Mouse (Mus musculus) adrenal gland, adult 2 months (tissue): ENCODE measurements at regions not wholly inside any gene's neighbourhood (a gene's known extent, or its start where the extent isn't known, plus 50 kb on each side); places are given as distances from the start of the nearest gene placed in this dataset.

Source experiments
- DNase-seq: peaks from one replicate; pipeline ENCODE4 v3.0.0; 2021

DNA sequence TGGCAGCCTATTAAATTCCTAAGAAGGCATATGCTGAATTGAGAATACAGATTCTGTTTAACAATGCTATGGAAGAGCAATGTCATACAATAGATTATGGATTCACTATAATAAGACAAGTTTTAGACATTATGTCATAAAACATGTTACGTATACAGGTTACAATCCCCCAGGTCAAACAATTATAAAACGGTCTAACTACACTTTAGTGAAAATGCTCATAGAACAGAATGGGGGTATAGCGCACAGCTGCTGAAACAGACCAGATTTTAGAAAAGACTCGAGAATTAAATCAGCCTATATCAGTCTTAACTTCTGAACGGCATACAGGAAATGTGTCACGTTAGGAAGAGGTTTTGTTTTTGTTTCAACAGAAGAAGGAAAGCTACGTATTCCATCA lies 660.5 kb upstream of the Sel1l start:
- DNase-seq = no peak

DNA sequence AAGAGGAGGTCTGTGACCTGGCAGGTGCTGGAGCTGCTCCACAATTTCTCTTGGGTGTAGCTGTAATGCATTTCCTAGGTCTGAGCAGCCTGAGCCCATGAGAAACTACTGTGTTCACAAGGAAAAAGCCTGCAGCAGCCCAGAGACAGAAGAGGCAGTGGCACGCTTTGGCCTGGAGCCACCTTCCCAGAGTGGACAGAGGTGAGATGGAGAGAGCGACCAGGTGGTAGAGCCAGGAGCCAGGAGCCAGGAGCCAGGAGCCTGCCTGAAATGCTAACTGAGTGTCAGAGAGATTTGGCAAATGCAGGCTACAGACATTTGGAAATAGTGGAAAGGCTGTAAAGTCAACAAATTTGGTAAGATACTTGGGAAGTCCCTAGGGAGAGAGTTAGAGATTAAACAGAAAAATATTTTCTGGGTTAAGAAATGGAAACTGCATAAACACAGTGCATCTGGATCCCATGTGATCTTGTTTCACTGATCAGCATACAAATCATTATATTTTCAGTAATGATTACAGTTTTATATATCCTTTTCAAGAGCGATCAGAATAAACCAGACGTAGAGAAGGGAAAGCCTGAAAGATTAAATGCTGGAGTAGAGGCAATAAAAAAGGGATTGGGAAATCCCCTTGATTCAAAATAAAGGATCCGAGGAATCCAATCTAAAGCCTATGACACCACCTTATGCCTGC lies 660.0 kb upstream of the Sel1l start:
- DNase-seq = no peak

DNA sequence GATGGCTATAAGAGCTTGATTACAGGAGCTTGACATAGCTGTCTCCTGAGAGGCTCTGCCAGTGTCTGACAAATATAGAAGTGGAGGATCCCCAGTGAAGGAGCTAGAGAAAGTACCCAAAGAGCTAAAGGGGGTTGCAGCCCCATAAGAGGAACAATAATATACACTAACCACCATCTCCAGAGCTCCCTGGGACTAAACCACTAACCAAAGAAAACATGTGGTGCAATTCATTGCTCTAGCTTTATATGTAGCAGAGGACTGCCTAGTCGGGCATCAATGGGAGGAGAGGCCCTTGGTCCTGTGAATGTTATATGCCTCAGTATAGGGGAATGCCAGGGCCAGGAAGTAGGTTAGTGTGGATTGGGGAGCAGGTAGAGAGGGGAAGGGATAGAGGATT lies 635.0 kb upstream of the Sel1l start:
- no peak for DNase-seq

DNA sequence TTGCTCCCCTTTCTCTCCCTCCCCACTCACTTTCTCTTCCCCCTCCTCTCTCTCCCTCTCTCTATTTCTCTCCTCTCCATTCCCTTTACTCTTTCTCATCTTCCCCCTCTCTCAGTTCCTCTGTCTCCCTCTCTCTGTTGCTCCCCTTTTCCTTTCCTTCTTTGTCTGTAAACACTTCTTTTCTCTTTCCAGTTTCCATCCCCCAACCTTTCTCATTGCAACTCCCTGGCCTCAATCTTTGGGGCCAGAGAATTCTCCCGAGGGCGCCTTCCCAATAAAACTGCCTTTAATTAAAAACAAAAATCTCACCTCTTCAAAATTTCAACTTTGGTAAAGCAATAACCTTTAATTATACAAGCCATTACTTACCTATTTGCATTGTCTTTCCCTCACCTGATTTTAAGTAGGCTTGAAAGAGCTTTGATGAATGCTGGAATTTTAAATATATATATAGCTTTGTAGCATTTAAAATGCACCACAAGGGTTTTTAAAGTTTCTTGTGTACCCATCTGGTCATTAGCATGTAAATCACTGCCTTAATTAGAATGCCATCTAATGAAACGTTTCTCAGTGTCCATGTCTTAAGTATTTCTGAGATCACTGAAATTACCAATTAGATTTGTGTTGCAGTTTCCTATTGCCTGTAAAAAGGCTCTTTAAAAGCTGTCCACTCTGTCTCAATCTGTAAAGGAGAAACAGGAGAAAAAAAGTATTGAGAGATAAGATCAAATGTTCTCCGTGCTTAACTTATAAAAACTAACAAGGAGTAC lies 625.5 kb upstream of the Sel1l start:
- DNase-seq = no peak

DNA sequence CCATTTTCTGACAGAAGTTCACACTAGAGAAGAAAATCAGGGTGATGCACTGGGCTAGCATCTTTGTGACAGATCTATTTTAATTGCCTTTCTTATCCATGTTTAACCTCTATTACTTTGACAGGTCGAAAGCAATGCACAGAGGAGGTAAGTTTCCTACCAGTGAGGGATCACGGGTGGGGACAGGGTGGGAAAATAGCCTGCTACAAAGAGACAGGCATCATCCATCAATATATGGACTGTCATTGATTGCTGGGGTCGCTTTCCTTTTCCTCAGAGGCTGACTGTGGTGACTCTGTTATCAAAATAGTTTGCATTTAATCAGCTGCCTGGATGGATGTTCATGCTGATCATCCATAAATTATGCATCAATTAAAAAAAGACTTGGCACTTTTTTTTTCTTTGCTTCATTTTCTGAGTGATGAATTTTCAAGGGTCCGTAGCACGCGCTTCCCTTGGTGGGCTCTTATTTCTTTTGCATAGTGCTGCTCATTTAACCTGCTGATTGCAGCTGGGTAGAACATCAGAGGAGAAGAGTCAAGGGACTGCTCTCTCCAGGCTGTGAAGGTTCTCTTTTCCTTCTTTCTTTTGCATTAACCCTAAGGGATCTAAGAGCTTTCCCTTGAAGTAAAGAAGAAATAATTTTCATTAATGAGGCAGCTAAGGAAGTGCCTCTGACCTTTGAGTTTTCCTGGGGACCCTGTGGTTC lies 602.3 kb upstream of the Sel1l start:
- no peak for DNase-seq

DNA sequence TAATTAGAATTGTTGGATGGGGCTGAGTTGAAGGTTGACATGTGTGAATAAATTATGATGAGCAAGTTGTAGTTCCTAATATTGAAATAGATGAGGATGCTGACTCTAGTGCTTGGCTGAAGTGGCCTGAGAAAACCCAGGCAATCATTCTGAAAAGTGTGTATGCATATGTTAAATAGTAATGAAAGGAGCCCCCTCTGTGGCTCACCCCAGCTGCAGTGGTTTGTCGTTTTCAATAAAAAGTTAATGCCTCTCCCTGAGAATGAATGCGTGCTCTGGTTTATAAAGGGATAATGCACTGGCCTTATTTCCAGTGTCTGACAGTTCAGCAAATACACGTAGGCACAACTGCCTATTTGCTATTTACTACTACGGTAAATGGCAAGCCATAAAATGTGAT lies 569.5 kb upstream of the Sel1l start:
- no peak for DNase-seq

DNA sequence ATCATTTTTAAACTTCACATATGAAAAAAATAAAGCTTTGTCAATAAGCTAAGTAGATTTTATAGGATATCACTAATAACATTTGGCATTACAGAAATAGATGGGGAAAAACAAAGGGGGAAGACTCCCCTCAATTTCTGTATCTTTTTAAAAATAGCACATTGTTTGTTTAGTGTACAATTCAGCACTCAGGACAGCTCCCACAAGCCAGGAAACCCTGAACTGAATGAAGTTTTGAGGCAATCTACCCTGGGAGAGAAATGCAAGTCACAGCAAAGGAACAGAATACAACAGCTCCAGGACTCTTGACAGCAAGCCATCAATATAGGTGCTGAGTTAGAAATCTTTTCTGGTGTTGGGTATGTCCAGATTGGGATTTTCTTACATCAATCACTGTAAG lies 556.5 kb upstream of the Sel1l start:
- no peak for DNase-seq

DNA sequence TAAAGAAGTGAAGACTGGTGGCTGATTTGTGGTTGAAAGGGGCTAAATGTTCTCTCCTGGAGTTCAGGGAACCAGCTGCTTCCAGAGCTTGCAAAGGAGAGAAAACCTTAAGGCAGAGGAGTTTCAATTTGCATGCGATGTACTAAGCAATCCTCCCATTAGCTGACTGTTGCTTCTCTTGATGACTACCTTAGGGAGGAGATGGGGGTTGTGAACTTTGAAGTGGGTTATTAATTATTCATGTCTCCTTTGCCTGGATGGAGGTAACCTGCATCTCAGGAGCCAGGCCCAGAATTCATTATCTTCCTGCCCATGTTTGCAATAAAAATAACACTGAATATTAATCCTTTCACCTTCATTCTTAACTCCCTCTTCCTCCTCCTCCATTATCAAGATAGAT lies 552.0 kb upstream of the Sel1l start:
- DNase-seq = no peak

DNA sequence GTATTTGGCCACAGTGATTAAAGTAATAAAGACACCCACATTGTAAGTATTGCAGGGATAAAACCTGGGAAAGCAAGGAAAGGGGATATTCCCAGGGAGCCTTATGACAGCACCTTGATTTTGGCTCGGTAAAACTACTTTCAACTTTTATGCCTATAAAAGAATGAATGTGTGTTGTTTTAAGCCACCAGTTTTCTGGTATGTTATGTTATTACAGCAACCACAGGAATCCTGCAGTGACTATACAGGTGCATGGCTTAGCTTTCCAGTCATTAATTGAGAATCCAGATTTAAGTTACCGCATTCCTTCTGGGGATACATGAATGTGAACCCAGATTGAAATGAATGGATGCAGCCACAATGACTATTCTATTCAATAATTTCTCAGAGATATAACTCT lies 537.2 kb upstream of the Sel1l start:
- no peak for DNase-seq

DNA sequence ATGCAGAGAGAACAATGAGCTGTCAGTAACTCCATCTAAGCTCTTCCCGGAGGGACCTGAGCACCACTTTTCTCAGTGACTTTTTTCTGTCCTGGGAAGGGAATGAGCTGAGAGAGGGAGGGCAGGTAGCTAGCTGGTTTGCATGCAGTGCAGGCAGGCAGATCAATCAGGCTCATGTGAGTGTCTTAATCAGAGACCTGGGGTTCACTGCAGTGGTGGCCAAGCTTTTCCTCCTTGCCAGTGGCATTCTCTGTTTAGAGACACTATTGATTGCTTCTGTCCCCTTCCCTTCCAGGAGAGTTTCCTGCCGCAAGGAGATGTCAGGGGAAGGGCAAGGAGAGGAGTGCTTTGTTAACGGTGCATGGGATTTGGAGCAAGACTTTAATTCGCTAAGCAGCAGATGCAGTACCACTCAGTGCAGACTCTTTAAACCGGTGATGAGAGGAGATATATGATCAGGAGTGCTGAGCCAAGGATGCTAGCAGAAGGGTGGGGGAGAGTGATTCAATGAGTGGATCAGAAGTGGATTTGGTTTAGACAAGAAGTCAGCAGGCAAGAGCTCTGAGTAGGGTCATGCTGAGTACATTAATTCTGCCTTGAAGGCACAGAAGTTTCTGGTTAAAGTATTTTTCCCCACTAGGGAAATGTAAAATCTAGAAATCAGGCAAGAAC lies 535.4 kb upstream of the Sel1l start:
- no peak for DNase-seq

DNA sequence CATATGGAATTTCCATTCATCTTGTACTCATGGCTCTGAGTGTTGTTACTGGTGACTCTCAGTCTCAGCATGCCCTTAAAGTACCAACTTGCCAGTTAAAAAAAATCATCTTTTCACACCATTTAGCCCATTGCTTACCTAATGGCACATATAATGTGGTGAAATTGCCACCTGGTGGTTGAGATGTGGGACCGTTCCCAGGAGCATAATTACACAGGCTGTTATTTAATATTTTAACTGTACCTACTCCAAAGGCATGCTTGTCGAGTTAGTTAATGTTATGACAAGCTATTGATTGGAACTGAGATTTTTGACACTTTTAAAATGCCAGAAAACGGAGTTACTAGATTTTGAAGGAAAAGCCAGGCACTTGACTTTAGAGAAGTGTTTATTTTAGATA lies 530.2 kb upstream of the Sel1l start:
- DNase-seq = no peak

DNA sequence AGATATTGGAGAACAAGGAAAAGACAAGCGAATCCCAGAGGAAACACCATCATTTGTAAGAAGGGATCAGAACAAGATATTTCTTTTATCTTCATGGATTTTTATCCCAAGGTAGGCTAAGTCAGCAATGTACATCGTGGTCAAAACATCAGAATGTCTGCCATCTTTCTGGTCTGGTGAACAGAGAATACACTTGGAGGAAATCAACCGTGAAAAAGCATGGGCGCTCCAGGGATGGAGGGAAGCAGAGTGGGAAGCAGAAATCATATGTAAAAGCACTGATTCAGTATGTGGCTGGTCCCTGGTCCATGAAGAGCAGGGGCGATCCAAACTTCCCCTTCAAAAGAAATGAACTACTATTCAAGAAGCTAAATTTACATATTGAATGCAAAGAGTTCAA lies 517.0 kb upstream of the Sel1l start:
- no peak for DNase-seq

DNA sequence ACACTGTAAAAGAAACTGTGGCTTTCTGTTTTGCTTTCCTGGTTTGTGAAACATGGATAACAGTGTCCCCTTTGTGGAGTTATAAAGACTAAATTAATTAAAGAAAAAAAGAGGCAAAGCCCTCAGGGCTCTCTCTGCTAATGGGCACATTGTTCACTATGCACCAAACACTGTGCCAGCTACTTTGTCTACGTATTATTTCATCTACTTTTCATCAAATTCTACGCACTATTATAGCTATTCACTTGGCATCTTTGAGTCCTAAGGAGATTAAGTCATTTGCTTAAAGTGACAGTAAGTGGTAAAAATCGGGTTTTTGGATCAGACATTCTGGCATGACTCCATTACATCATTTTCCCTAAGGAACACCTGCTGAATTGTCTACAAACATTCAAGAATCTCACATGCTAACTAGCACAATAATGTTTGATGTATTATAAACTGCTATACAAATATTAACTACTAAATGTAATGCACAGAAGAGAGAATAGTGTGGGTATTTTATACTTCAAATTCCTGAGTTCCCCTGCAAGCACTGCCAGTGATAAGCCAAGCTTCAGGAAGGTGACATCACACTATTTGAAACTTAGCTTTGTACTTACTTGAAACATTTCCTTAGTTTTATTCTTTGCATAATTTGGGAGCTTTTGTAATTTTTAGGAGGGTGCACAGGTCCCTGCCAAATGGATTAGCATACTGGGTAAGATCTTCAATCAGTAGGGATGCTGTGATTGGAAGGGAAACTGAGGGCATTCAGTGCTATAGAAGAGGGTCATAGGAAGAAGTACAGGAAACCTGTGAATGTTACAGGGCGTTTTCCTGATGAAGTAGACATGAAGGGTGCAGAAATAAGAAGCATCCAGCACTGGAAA lies 504.7 kb upstream of the Sel1l start:
- no peak for DNase-seq

DNA sequence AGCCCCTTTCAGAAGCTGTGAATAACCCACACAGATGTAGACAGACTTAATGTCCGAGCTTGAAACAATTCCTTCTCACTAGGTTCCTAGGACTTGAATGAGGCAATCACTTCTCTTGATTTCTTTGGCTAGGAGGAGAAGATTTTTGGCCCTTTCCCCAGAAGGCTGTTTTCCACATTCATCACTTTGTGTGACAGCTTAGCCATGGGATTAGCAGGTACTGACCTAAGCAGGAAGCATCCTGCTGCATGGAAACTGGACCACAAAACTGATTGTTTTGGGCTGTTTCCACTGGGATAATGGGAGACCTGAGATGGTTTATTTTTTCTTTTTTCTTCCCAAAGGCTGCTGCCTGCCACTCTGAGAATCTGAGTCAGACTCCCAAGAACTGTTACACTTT lies 469.3 kb upstream of the Sel1l start:
- peak; percentile 6 for DNase-seq

DNA sequence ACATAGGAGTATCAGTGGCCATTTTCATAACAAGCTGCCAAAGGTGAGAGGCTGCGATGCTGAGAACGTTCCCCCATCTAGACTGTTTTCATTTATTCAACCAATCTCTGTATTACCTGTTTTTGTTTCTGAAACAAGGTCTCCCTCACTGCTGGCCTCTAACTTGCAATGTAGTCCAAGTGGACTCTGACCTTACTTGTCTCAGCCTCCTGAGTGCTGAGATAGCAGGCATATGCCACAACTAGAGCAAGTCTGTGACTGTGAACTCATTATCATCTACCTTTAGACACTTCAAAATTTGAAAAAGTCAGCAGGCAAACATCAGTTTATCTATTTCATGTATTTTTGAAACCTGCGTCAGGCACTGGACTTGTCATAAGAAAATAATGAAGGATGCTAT lies 468.7 kb upstream of the Sel1l start:
- no peak for DNase-seq

DNA sequence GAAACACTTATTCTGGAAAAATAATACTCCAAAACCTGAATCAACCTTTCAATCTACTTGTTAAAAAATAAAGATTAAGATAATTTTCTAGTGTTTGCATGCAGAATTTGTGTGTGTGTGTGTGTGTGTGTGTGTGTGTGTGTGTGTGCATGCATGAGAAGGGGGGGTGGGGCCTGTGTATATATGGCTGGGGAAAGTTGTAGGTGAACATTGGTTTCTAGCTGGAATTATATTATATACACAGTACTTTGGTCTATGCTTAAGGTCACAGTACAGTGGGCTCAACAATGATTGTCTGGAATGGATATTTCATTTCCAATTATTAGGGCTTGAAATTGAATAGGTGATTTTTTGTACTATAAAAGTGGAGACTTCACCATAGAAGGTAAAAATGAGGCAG lies 467.3 kb upstream of the Sel1l start:
- no peak for DNase-seq

DNA sequence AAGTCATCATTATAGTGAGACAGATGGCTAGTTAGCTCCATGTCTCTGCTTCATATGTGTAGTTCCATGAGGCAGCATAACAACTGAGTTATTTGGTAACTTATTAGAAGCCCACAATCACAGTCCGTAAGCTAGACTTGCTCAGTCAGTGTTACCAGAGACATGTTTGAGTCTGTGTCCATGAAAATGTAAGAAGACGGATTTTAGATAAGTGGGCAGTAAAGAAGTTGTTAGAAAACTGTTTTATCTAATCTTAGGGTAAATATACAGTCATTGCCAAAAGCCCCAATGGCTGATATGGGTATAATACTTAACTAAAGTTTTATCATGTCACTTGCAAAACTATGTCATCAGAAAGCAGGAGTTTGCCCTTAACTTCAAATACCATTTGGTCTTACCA lies 466.9 kb upstream of the Sel1l start:
- no peak for DNase-seq

DNA sequence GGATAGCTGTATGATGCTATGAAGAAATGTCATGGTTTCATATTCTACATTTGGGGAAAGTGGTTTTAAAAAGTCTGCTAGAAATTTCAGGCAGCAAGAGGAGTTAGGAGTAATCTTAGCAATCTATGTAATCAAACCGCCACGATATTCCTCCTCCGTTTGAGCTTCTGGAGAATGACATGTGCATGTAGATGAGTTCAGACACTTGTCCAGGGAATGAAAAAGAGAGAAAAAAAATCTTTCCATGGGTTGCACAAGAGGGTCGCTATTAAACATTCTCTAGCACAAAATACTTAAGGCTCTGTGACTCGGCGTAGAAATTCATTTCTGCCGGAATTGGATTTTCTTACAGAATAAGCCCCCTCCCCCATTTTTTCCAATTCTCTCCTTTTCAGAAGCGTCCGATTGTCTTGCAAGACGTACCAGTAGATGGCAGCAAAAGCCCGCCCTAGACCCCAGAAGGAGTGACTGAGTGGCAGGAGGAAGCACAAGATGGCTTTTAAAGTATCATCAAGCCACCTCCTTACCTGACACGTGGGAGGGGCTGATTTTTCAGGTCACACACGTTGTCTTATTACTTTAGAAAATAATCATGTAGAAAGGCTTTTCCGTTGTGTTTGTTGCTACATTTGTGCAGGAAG lies 454.1 kb upstream of the Sel1l start:
- DNase-seq = peak; percentile 48

DNA sequence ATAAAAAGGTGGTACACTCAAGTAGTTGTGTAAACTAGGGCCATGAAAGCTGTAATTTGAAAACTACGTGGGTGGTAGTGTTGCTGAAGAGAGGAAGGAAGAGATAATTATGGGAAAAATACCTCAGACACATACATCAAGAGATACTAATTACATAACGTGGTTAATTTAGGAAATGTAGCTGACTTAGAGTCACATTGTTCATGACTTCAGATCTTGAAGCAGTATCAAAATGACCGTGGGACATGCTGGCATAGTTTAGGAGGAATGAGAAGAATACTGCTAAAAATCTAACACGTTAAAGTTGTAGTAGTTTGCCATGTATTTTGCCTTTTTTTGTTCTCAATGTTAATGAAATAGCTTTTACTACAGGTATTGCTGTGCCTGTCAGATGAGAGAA lies 445.9 kb upstream of the Sel1l start:
- no peak for DNase-seq

DNA sequence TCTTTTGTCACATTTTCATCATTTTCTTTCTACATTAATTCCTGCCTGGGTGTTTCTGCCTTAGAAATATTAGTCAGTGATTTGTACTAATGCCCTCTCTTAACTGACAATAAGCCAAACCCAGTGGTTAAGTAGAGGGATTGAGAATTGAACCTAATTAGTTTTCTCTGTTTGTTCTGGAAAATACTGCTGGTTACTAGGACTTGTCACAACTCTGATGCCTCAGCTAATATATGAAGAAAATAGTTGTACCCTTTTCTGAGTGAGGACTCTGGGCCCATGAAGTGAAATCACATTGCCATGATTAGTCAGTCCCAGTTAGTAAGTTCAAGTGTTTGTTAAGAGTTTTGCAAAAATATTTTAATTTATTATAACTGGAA lies 444.4 kb upstream of the Sel1l start:
- DNase-seq = no peak
